In the genomic region with DNA sequence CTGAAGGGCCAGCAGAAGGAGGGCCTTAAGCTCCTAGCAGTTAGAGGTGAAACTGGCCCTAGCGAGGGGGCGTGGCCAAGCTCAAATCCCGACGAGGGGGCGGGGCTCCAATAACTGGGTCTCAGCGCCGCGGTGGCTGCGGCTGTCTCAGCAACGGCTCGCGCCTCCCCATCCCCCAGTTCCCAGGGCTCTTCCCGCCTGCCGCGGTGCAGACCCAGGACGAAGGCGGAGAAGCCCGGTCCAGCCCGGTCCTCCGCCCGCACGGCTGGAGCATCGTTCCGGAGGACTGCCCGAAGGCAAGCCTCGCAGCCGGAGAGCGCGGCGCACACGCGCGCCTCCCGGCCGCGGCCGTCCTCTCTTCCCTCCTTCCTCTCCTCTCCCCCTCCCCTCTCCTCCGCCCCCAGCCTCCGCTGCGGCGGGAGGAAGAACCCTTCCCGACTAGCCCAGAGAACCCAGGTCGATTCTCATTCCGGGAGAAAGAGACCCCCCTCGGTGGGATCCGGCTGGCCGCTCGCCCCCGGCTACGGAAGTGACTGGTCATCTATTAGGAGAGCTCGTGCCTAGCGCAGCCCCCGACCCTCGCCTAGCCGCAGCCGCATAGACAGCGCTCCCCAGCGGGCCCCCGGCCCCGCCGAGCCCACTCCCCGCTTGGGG, we compare ENCODE assay signal across 8 mouse cellular contexts. TPM values are rescaled to one million over a fixed set of nuclear protein-coding genes. Genes with fewer than 3 reads are reported as not detected.
DNase-seq lines count a peak whose midpoint lies in the region; ATAC-seq and TF ChIP-seq lines count a peak whose summit lies in the region.

No protein-coding gene starts in this region.

- no peaks in the 10 kb centered on the region for H3K27me3 ChIP-seq in C2C12 (ENCODE audit: control insufficient read depth, insufficient read depth, insufficient read length)
- H3K27me3 ChIP-seq in forebrain, embryonic 12.5 days: 0 out of 2 replicates have a peak, but pooled peaks cover 4% of the 10 kb centered on the region
- H3K27me3 ChIP-seq in heart, embryonic 16.5 days (ENCODE audit: control insufficient read depth, insufficient read depth, low read length): no peaks in the 10 kb centered on the region
- peaks cover 47% of the 10 kb centered on the region for H3K27me3 ChIP-seq in liver, embryonic 13.5 days
- no peaks in the 10 kb centered on the region for H3K27me3 ChIP-seq in neural tube, embryonic 11.5 days (ENCODE audit: control insufficient read depth, insufficient read depth, low read length)

- peak; percentile 91 for ATAC-seq in forebrain, embryonic 12.5 days (ENCODE audit: low FRiP score)
- ATAC-seq in heart, embryonic 16.5 days (replicated peaks; ENCODE audit: extremely low read depth, insufficient read depth, low FRiP score): peak; percentile 84
- ATAC-seq in liver, embryonic 13.5 days (ENCODE audit: low read depth): peak; percentile 62
- peak; percentile 89 for ATAC-seq in neural tube, embryonic 11.5 days (ENCODE audit: insufficient read depth, low FRiP score, low TSS enrichment)

- peaks cover 25% of the 10 kb centered on the region for H3K79me2 ChIP-seq in C2C12 (ENCODE audit: control insufficient read depth, insufficient read depth)

- peak overlapping the region; percentile 37 for H3K4me3 ChIP-seq in C2C12 (ENCODE audit: insufficient read depth, poor library complexity, severe bottlenecking)
- peak overlapping the region; percentile 71 for H3K4me3 ChIP-seq in brown adipose tissue, adult 24 weeks (ENCODE audit: insufficient read depth, low read depth, low read length)
- peak overlapping the region; percentile 71 for H3K4me3 ChIP-seq in forebrain, embryonic 12.5 days (replicated peaks)
- peak overlapping the region; percentile 62 for H3K4me3 ChIP-seq in heart, embryonic 16.5 days (ENCODE audit: low read length)
- peak overlapping the region; percentile 60 for H3K4me3 ChIP-seq in liver, embryonic 13.5 days (replicated peaks)
- peak overlapping the region; percentile 70 for H3K4me3 ChIP-seq in neural tube, embryonic 11.5 days (ENCODE audit: low read depth, low read length)

- H3K4me1 ChIP-seq in brown adipose tissue, adult 24 weeks (ENCODE audit: control insufficient read depth, insufficient read depth, insufficient read length, low read length): no peaks in the 10 kb centered on the region
- H3K4me1 ChIP-seq in forebrain, embryonic 12.5 days: peaks cover 22% of the 10 kb centered on the region
- peaks cover 7% of the 10 kb centered on the region; the same call in 1 of the 2 replicates for H3K4me1 ChIP-seq in heart, embryonic 16.5 days (ENCODE audit: control insufficient read depth, insufficient read depth, low read length)
- no peaks in the 10 kb centered on the region for H3K4me1 ChIP-seq in liver, embryonic 13.5 days (replicated peaks)
- peaks cover 3% of the 10 kb centered on the region; the same call in 1 of the 2 replicates for H3K4me1 ChIP-seq in neural tube, embryonic 11.5 days (ENCODE audit: control insufficient read depth, insufficient read depth, low read length)

- H3K9me3 ChIP-seq in forebrain, embryonic 12.5 days: no peaks in the 10 kb centered on the region
- H3K9me3 ChIP-seq in heart, embryonic 16.5 days (replicated peaks; ENCODE audit: control insufficient read depth, low read length): no peaks in the 10 kb centered on the region
- no peaks in the 10 kb centered on the region for H3K9me3 ChIP-seq in liver, embryonic 13.5 days (replicated peaks)
- H3K9me3 ChIP-seq in neural tube, embryonic 11.5 days (ENCODE audit: control insufficient read depth, low read length): no peaks in the 10 kb centered on the region

- peak overlapping the region; percentile 67 for H3K4me2 ChIP-seq in forebrain, embryonic 12.5 days
- H3K4me2 ChIP-seq in heart, embryonic 16.5 days (ENCODE audit: low read depth, low read length): peak overlapping the region; percentile 63
- H3K4me2 ChIP-seq in liver, embryonic 13.5 days: peak overlapping the region; percentile 66
- H3K4me2 ChIP-seq in neural tube, embryonic 11.5 days (ENCODE audit: low read depth): peak overlapping the region; percentile 67

- peaks cover 3% of the 10 kb centered on the region for H3K79me3 ChIP-seq in C2C12 (ENCODE audit: low read depth)

- TF ChIP-seq CTCF in C2C12 (IDR thresholded peaks at IDR 0.05; ENCODE audit: control insufficient read depth, insufficient read depth, insufficient read length): no peak

- H3K9ac ChIP-seq in forebrain, embryonic 12.5 days: peak overlapping the region; percentile 81
- peak overlapping the region; percentile 75 for H3K9ac ChIP-seq in heart, embryonic 16.5 days (ENCODE audit: low read length)
- peak overlapping the region; percentile 64 for H3K9ac ChIP-seq in liver, embryonic 13.5 days
- H3K9ac ChIP-seq in neural tube, embryonic 11.5 days (ENCODE audit: low read length): peak overlapping the region; percentile 84

- peak; percentile 93 to 95 for DNase-seq in kidney, postnatal 25 days
- peak; percentile 29 for DNase-seq in liver, embryonic 13.5 days
- DNase-seq in neural tube, embryonic 11.5 days (ENCODE audit: low spot score): peak; percentile 88
- peak; percentile 45 for DNase-seq in telencephalon, adult 2 months (ENCODE audit: low read depth, low spot score)

- 18% methylated on average over 43 of the region's 62 CpGs for WGBS in forebrain, embryonic 12.5 days
- 15% methylated on average over 39 of the region's 62 CpGs for WGBS in heart, embryonic 16.5 days
- WGBS in liver, embryonic 13.5 days (ENCODE audit: insufficient replicate concordance): 17% methylated on average over 52 of the region's 62 CpGs
- 17% methylated on average over 39 of the region's 62 CpGs for WGBS in neural tube, embryonic 11.5 days

- peak overlapping the region; percentile 89 for H3ac ChIP-seq in C2C12 (ENCODE audit: control insufficient read depth, insufficient read length, low read depth)

- no peak overlapping the region for H3K27ac ChIP-seq in brown adipose tissue, adult 24 weeks (replicated peaks; ENCODE audit: low read depth, low read length)
- peak overlapping the region; percentile 95 for H3K27ac ChIP-seq in forebrain, embryonic 12.5 days
- H3K27ac ChIP-seq in heart, embryonic 16.5 days (ENCODE audit: low read length): peak overlapping the region; percentile 80
- peak overlapping the region; percentile 23; the same call in 1 of the 2 replicates for H3K27ac ChIP-seq in liver, embryonic 13.5 days
- peak overlapping the region; percentile 80 for H3K27ac ChIP-seq in neural tube, embryonic 11.5 days (ENCODE audit: low read depth, low read length)

- H3K36me3 ChIP-seq in C2C12 (ENCODE audit: control insufficient read depth, insufficient read depth): no peaks in the 10 kb centered on the region
- no peaks in the 10 kb centered on the region for H3K36me3 ChIP-seq in forebrain, embryonic 12.5 days (replicated peaks)
- no peaks in the 10 kb centered on the region for H3K36me3 ChIP-seq in heart, embryonic 16.5 days (ENCODE audit: control insufficient read depth, insufficient read depth)
- H3K36me3 ChIP-seq in liver, embryonic 13.5 days: no peaks in the 10 kb centered on the region
- H3K36me3 ChIP-seq in neural tube, embryonic 11.5 days (ENCODE audit: control insufficient read depth, insufficient read depth, low read length): no peaks in the 10 kb centered on the region

TF ChIP-seq in C2C12, 6 proteins besides CTCF, POLR2A, EP300 and RAD21:
- TF ChIP-seq USF1 (IDR thresholded peaks at IDR 0.05; ENCODE audit: low read depth): no peak
- no peak for TF ChIP-seq CEBPB (IDR thresholded peaks at IDR 0.05; ENCODE audit: low read depth)
- no peak for TF ChIP-seq MYOD1 (IDR thresholded peaks at IDR 0.05; ENCODE audit: control insufficient read depth, insufficient read length, low read depth)
- no peak for TF ChIP-seq MAX (IDR thresholded peaks at IDR 0.05)
- TF ChIP-seq MYOG (IDR thresholded peaks at IDR 0.05; ENCODE audit: control insufficient read depth, extremely low read depth, insufficient read length): no peak
- no peak for TF ChIP-seq FOSL1 (IDR thresholded peaks at IDR 0.05; ENCODE audit: insufficient read depth, low read length, poor library complexity, severe bottlenecking)

RNA-seq across cellular contexts. Expression of a gene that starts 1.0 kb away (rescaled TPM):
- 13.9 TPM for polyA plus RNA-seq in C2C12 (2012; fragmentation: generic; extraction: Trizol)
- polyA plus RNA-seq in brown adipose tissue, adult 24 weeks (2012; ENCODE audit: insufficient read depth, insufficient read length, missing spikeins): 1.8 and 2.4 TPM in 2 replicates
- 12.0 and 12.3 TPM in 2 replicates for polyA plus RNA-seq in forebrain, embryonic 12.5 days (2016; fragmentation: Nextera tagmentation; extraction: Ambion mirVana)
- 5.6 and 8.3 TPM in 2 replicates for polyA plus RNA-seq in heart, embryonic 16.5 days (2015; fragmentation: Nextera tagmentation; extraction: Ambion mirVana)
- polyA plus RNA-seq in liver, embryonic 13.5 days (2015; fragmentation: Nextera tagmentation; extraction: Ambion mirVana): 1.8 and 2.2 TPM in 2 replicates
- 10.8 and 11.5 TPM in 2 replicates for polyA plus RNA-seq in neural tube, embryonic 11.5 days (2014; fragmentation: Nextera tagmentation; extraction: Ambion mirVana)

RNA-seq across cellular contexts. Expression of a gene that starts 29.8 kb away (rescaled TPM):
- 19.6 TPM for polyA plus RNA-seq in C2C12 (2012; fragmentation: generic; extraction: Trizol)
- polyA plus RNA-seq in brown adipose tissue, adult 24 weeks (2012; ENCODE audit: insufficient read depth, insufficient read length, missing spikeins): 9.8 and 10.3 TPM in 2 replicates
- 51.5 and 56.8 TPM in 2 replicates for polyA plus RNA-seq in forebrain, embryonic 12.5 days (2016; fragmentation: Nextera tagmentation; extraction: Ambion mirVana)
- polyA plus RNA-seq in heart, embryonic 16.5 days (2015; fragmentation: Nextera tagmentation; extraction: Ambion mirVana): 19.0 and 21.4 TPM in 2 replicates
- 14.6 and 18.1 TPM in 2 replicates for polyA plus RNA-seq in liver, embryonic 13.5 days (2015; fragmentation: Nextera tagmentation; extraction: Ambion mirVana)
- polyA plus RNA-seq in neural tube, embryonic 11.5 days (2014; fragmentation: Nextera tagmentation; extraction: Ambion mirVana): 44.3 and 49.8 TPM in 2 replicates

RNA-seq across cellular contexts. Expression of a gene that starts 49.4 kb away (rescaled TPM):
- 26.5 TPM for polyA plus RNA-seq in C2C12 (2012; fragmentation: generic; extraction: Trizol)
- polyA plus RNA-seq in brown adipose tissue, adult 24 weeks (2012; ENCODE audit: insufficient read depth, insufficient read length, missing spikeins): 9.0 and 12.6 TPM in 2 replicates
- polyA plus RNA-seq in forebrain, embryonic 12.5 days (2016; fragmentation: Nextera tagmentation; extraction: Ambion mirVana): 39.5 and 44.0 TPM in 2 replicates
- 16.4 and 17.5 TPM in 2 replicates for polyA plus RNA-seq in heart, embryonic 16.5 days (2015; fragmentation: Nextera tagmentation; extraction: Ambion mirVana)
- 16.4 and 18.2 TPM in 2 replicates for polyA plus RNA-seq in liver, embryonic 13.5 days (2015; fragmentation: Nextera tagmentation; extraction: Ambion mirVana)
- 44.8 and 47.9 TPM in 2 replicates for polyA plus RNA-seq in neural tube, embryonic 11.5 days (2014; fragmentation: Nextera tagmentation; extraction: Ambion mirVana)

Comparison
In these comparisons a context has a peak if more than half of its experiments do, and no peak if none do; other contexts are left out.
1. DNase-seq: peak in every context shown above with its lines; median percentile 94 in kidney, postnatal 25 days; 88 in neural tube, embryonic 11.5 days; 45 in telencephalon, adult 2 months; 29 in liver, embryonic 13.5 days.